Mouse (Mus musculus): ENCODE data around the gene Uap1.
A peak's percentile ranks its signal among the peaks of the same experiment; 100 is the strongest.

Uap1 gene

DNA sequence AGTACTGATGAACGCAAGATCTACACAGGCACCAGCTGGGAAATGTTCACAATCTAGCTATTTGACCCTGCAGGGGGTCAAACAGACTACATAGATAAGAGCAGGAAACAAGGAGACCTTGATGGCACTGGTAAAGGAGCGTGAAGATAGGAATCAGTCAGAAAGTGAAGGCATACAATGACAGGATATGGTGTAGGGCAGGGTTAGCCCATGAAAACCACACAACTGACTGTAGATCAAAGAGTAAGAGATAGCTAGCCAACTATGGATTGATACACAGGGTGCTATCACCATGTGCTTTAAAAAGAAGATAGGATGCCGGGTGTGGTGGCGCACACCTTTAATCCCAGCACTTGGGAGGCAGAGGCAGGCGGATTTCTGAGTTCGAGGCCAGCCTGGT, 7.0 kb downstream of the Uap1 start:
- DNase-seq (ENCODE audit: low read depth in 2 of 2, low spot score in 2 of 2): no peak

DNA sequence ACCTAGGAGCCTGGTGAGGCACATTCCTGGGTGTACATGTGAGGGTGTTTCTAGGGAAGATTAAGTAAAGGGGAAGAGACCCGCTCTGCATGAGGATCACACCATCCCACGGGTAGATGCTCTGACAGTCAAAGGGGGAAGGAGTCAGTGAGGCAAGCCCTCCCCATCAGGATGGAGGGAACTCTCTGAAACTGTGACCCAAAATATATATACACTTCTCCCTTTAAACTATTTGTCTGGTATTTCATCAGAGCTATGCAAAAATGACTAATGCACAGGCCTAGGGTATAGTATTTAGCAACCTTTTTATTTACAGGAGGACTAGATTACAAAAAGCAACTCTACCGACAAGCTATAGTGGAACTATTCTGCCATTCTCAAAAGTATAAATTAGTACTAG, 9.8 kb downstream of the Uap1 start:
- no peak for DNase-seq (ENCODE audit: low read depth in 2 of 2, low spot score in 2 of 2)

GRCm38 (mm10) chr1:170164053-170164614, 10.6 kb downstream of the Uap1 start:
- DNase-seq (ENCODE audit: low read depth in 2 of 2, low spot score in 2 of 2): no peak

DNA sequence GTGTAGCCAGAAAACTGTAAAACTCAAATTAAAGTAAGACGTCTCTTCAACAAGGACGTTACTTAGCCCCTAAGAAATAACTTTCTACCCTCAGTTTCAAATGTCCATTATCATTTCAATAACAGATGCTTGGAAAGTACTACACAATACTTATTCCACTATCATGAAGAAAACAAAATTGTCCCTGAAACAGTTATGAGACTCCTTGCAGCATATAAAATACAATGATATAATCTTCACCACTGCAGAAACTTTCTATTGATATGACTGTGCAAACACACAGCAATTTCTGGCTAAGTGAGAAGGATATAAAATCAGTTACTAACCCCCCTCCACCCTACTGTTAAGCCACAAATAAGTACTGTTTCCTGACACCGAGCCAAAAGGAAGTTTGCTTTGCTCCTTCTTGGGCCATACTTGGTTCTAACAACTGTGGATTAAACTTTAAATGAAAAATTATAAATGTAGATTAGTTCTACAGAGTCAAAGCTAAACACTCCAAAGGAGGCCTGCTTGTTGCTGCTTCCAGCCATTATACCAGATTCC, 11.3 kb downstream of the Uap1 start:
- no peak for DNase-seq (ENCODE audit: low read depth in 2 of 2, low spot score in 2 of 2)

GRCm38 (mm10) chr1:170161852-170162251, 12.9 kb downstream of the Uap1 start:
- DNase-seq (ENCODE audit: low read depth in 2 of 2, low spot score in 2 of 2): no peak

DNA sequence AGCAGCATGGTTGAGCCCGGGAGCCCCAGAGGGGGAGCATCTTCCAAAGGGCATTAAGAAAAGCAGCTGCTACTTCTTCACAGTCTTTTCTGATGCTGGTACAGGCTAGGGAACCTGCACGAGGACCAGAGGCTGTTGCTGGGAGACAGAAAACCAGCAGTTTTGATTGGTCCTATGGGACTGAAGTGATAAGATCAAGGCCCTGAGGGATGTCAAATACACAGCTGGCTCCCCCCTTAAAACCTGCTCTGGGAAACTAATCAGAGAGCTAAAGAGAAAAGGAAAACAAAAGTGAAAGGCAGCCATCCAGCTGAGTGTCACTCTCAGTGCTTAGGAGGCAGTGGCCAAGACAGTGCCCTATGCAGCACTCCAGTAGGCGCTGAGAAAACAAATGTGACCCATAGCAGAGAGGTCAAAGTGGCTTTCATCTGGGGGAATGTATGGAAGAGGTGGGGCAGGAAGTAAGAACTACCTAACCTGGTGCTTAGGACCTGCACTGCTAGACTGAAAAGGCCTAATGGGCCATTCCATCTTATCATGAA, 14.3 kb downstream of the Uap1 start:
- DNase-seq (ENCODE audit: low read depth in 2 of 2, low spot score in 2 of 2): no peak

GRCm38 (mm10) chr1:170159707-170160106, 15.1 kb downstream of the Uap1 start:
- DNase-seq (ENCODE audit: low read depth in 2 of 2, low spot score in 2 of 2): no peak

DNA sequence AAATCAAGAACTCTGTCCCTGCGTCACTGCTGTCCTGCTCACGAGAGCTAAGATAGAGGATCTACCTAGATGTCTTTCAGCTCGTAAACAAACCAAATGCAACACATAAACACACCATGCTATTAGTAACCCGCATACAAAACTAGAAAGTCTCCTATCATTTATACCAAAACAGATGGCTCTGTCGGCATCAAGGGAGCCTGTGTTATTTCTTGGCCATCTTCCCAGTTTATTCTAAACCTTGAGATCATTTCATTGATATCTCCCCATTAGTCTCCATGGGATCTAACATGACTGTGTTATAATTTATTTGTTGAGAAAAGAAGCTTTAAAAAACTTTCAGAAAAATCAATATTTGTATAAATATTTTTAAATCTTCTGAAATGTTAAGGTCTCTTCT, 19.0 kb downstream of the Uap1 start:
- no peak for DNase-seq (ENCODE audit: low read depth in 2 of 2, low spot score in 2 of 2)

DNA sequence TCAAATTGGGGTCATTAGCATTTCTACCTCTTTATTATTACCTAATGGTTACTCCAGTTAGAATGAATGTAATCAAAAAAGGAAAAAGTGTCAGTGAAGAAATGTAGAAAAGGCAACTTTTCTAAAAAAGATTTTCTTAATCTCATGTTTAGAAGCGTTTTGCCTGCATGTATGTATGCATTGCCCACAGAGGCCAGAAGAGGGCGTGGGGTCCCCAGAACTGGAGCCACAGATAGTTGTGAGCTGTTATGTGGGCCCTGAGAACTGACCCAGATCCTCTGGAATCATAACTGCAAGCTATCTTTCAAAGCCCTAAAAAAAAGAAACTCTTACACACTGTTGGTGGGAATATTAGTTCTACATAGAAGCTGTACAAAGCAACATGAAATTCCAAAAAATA, 19.5 kb downstream of the Uap1 start:
- DNase-seq (ENCODE audit: low read depth in 2 of 2, low spot score in 2 of 2): no peak

DNA sequence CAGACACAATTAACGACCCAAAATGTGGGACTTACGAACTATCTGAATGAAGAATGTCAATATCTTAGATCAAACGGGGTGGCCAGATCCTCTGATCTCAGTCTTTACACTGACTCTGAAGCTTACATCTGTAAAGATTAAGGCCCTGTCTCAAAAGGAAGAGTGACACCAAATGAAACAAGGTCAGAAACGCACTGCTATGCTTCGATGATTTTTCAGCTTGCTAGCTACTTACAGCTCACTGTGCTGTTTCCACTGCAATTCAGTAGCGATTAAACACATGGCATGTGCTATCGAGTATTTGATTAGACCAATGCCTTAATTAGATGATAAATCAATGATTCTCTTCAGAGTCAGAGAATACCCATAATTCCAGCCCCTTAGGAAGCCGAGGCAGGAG, 20.8 kb downstream of the Uap1 start:
- no peak for DNase-seq (ENCODE audit: low read depth in 2 of 2, low spot score in 2 of 2)

- DNase-seq (ENCODE audit: low read depth in 2 of 2, low spot score in 2 of 2): no peak
Observed at GRCm38 (mm10) chr1:170152552-170152951, 22.2 kb downstream of the Uap1 start.

DNA sequence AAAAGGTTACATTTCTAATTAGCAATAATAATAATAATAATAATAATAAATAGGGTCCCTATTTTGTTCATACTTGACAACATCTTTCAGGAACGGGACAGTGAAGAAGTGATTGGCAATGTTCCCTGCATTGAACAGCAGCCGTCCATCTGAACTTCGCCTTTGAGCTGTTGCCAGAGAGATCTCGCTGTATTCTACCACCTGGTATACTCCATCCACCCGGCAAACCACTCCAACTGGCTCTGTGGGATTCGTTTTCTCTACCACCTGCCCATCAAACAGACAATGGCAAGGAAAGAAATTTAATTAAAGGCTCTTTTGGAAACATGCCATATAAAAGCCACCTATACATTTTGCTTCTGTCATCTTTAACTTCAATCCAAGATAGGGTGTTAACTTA, 23.9 kb downstream of the Uap1 start:
- no peak for DNase-seq (ENCODE audit: low read depth in 2 of 2, low spot score in 2 of 2)

- DNase-seq (ENCODE audit: low read depth in 2 of 2, low spot score in 2 of 2): no peak
Observed at GRCm38 (mm10) chr1:170149756-170150155, 25.0 kb downstream of the Uap1 start.

- no peak for DNase-seq (ENCODE audit: low read depth in 2 of 2, low spot score in 2 of 2)
Observed at GRCm38 (mm10) chr1:170148536-170148935, 26.2 kb downstream of the Uap1 start.

- DNase-seq (ENCODE audit: low read depth in 2 of 2, low spot score in 2 of 2): peak in 1 of 2 experiments; percentile 13
Observed at GRCm38 (mm10) chr1:170147651-170148448, 26.9 kb downstream of the Uap1 start.

- no peak for DNase-seq (ENCODE audit: low read depth in 2 of 2, low spot score in 2 of 2)
Observed at GRCm38 (mm10) chr1:170145606-170146005, 29.2 kb downstream of the Uap1 start.

- DNase-seq (ENCODE audit: low read depth in 2 of 2, low spot score in 2 of 2): no peak
Observed at GRCm38 (mm10) chr1:170142256-170142871, 32.4 kb downstream of the Uap1 start.

DNA sequence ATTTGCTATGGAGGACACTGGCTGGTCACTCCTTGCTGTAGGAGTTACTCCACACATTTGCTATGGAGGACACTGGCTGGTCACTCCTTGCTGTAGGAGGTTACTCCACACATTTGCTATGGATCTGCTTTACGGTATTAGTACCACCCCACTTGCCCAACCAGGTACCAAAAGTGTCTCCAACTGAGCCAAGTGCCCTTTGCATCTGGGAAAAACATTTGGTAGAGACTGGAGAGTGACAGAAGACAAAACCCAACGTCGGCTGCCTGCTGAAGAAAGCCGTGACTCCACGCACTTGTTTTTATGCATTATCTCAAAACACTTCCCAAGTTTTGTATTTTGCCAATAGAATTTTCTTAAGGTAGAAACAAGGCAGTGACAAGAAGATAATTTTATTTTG, 33.1 kb downstream of the Uap1 start:
- DNase-seq (ENCODE audit: low read depth in 2 of 2, low spot score in 2 of 2): no peak

GRCm38 (mm10) chr1:170136351-170137009, 38.3 kb downstream of the Uap1 start:
- peak; percentile 21 to 25 for DNase-seq (ENCODE audit: low read depth in 2 of 2, low spot score in 2 of 2)

- DNase-seq (ENCODE audit: low read depth in 2 of 2, low spot score in 2 of 2): no peak
Observed at GRCm38 (mm10) chr1:170134264-170134663, 40.5 kb downstream of the Uap1 start.

DNA sequence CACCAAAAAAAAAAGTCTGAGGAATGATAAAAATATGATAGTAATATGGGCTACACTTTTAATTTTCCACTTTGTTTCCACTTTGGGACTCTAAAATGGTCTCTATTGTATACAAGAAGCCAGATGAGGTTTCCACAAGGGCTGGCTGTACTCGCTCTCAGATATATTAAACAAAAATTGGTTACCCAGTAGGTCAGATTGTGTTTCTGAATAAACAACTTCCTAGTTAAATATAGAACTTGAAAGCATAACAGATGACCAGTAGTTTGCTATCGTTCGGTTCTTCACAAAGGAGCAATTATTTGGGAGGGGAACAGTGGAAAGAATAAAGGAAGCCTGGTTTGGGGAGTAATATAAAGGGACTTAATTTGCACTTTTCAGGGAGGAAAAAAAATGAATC, 43.8 kb downstream of the Uap1 start:
- DNase-seq (ENCODE audit: low read depth in 2 of 2, low spot score in 2 of 2): no peak

Measured in CD8-positive naive resting alpha-beta T cell, adult 2 months (primary cell).